Mouse (Mus musculus) kidney, adult 2 months (tissue): Measurements from ENCODE around the gene Spint4.

ENCODE experiments used
- CTCF ChIP-seq: fragments of 200-500 bp; conservative IDR thresholded peaks from 2 replicates; pipeline ENCODE4 v1.5.1; 2011; ENCODE audit warnings: low read depth, mild to moderate bottlenecking, control low read depth, low read length, moderate library complexity, mixed read lengths; ENCODE audit not compliant: insufficient read depth, insufficient read length
- POLR2A ChIP-seq: fragments of 200-500 bp; IDR thresholded peaks from one replicate; pipeline ENCODE4 v1.6.1; 2011; ENCODE audit warnings: low read depth, low read length, control low read depth

- TF ChIP-seq CTCF: no peak
- no peak for TF ChIP-seq POLR2A
Observed at GRCm38 (mm10) chr2:164715005-164715404, 16.7 kb downstream of the Spint4 start, which contains the start of gene Spint5.
